Mouse (Mus musculus) olfactory bulb, adult 2 months (tissue): ENCODE measurements around the gene Gm6871.

ENCODE experiments used
- CTCF ChIP-seq: fragments of 200-500 bp; IDR thresholded peaks from 2 replicates; pipeline ENCODE4 v1.5.1; 2012; ENCODE audit warnings: low read depth, mild to moderate bottlenecking, low read length, moderate library complexity; ENCODE audit not compliant: insufficient read depth
- POLR2A ChIP-seq: fragments of 200-500 bp; IDR thresholded peaks from 2 replicates; pipeline ENCODE4 v1.6.1; 2012; ENCODE audit warnings: mild to moderate bottlenecking, low read depth, low read length, moderate library complexity; ENCODE audit not compliant: insufficient read depth

GRCm38 (mm10) chr7:41512672-41513071 is 60.8 kb downstream of the Gm6871 start:
- TF ChIP-seq CTCF (no peak), POLR2A (no peak)
